Mouse (Mus musculus) myocyte (in vitro differentiated cells): ENCODE data around the gene Tmem123.

Source experiments
- CEBPB ChIP-seq: IDR thresholded peaks from 2 replicates; pipeline ENCODE4 v1.6.1; 2011; ENCODE audit warnings: mild to moderate bottlenecking, moderate library complexity; ENCODE audit not compliant: poor library complexity, insufficient read depth, severe bottlenecking
- E2F4 ChIP-seq: IDR thresholded peaks from one replicate; pipeline ENCODE4 v1.6.1; 2011; ENCODE audit warnings: mild to moderate bottlenecking, control low read depth, moderate library complexity; ENCODE audit not compliant: insufficient read depth
- MAX ChIP-seq: IDR thresholded peaks from one replicate; pipeline ENCODE4 v1.6.1; 2011; ENCODE audit warnings: low read depth, mild to moderate bottlenecking, control low read depth
- MYOG ChIP-seq, 3 experiments: IDR thresholded peaks; one replicate each; pipeline ENCODE4 v1.6.1; 2011; ENCODE audit warnings: control low read depth in 2 of 3, low read depth in 2 of 3, mild to moderate bottlenecking in 2 of 3; ENCODE audit not compliant: insufficient read length in 2 of 3, control insufficient read depth in 1 of 3, insufficient read depth in 1 of 3
- POLR2A ChIP-seq: IDR thresholded peaks from one replicate; pipeline ENCODE4 v1.6.1; 2011; ENCODE audit warnings: low read depth, mild to moderate bottlenecking, control low read depth, moderate library complexity; ENCODE audit not compliant: insufficient read length
- POLR2AphosphoS2 ChIP-seq: IDR thresholded peaks from one replicate; pipeline ENCODE4 v1.6.1; 2011; ENCODE audit warnings: low read depth, control low read depth; ENCODE audit not compliant: insufficient read length
- REST ChIP-seq: IDR thresholded peaks from one replicate; pipeline ENCODE4 v1.6.1; 2011; ENCODE audit warnings: mild to moderate bottlenecking, control low read depth, moderate library complexity; ENCODE audit not compliant: insufficient read depth, insufficient read length
- TCF3 ChIP-seq: IDR thresholded peaks from one replicate; pipeline ENCODE4 v1.6.1; 2011; ENCODE audit warnings: low read depth, control low read depth; ENCODE audit not compliant: insufficient read length
- USF1 ChIP-seq: IDR thresholded peaks from one replicate; pipeline ENCODE4 v1.6.1; 2011; ENCODE audit warnings: low read depth, mild to moderate bottlenecking, control low read depth, moderate library complexity

DNA sequence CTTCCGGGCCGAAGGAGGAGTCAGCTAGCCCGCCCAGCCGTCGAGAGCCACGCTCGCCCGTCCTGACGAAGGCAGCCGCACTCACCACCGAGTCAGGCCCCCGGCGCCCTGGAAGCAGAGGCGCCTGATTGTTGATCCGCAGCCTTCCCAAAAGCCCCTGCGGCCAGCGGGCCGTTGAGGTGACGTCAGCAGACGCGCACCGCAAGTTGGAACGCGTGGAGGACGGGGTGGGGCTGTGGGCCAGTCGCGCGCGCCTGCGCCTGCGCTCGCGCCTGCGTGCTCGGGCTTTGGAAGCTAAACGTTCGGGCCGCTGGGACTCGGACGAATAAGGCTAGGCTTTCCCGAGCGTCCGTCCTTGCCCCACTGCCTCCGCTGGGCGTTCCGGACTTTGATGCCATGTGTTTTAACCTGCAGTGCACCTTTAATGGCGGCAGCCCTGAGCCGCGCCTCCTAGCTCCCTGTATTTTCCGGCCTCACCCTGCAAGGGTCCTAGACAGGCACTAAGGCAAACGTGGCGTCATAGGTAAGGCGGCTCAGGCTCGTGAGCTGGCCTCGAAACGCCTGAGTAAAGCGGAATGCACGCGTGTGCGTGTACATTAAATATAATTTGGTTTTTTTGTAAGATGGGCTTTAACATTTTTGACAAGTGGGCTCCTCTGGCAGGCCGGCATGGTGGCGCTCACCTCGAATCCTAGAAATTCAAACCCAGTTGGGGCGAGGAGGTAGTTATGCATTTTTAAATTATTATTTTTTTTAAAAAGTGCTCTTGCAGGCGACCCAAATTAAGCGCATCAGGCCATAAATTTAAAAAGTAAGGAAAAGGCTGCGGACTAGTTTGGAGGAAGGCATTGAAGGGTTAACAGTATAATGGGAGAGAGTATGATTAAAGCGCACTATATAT is 73.3 kb downstream of the Tmem123 start, which contains the start of gene Birc2:
- TF ChIP-seq REST = peak; percentile 18
- TF ChIP-seq POLR2A = peak; percentile 82
- peak in 2 of 3 experiments; percentile 18 to 57 for TF ChIP-seq MYOG (IDR thresholded peaks at IDR 0.05; ENCODE audit: control insufficient read depth in 1 of 3, insufficient read depth in 1 of 3, insufficient read length in 2 of 3, low read depth in 2 of 3)
- no peak for TF ChIP-seq USF1
- no peak for TF ChIP-seq MAX
- no peak for TF ChIP-seq E2F4
- TF ChIP-seq CEBPB = no peak
- TF ChIP-seq TCF3 = no peak
- TF ChIP-seq POLR2AphosphoS2 = peak; percentile 80
